Mouse (Mus musculus): Measurements from ENCODE around the gene Tnfrsf13c.

Gene Tnfrsf13c

GRCm38 (mm10) chr15:82181131-82181530 lies 43.0 kb downstream of the Tnfrsf13c start:
- no peak for DNase-seq

GRCm38 (mm10) chr15:82177743-82178290 lies 46.4 kb downstream of the Tnfrsf13c start:
- no peak for DNase-seq

- DNase-seq = no peak
These were observed 49.1 kb downstream of the Tnfrsf13c start for GRCm38 (mm10) chr15:82175091-82175490.

- peak; percentile 69 to 78 for DNase-seq
These were observed 51.5 kb downstream of the Tnfrsf13c start for GRCm38 (mm10) chr15:82172648-82173047.

Data from cerebellum, postnatal 36 days (tissue).